Mouse (Mus musculus): ENCODE measurements at regions not wholly inside any gene's neighbourhood (a gene's known extent, or its start where the extent isn't known, plus 50 kb on each side); places are given as distances from the start of the nearest gene placed in this dataset.

- peak; percentile 16 to 25 for DNase-seq (ENCODE audit: low spot score in 2 of 2)
These were observed 77.8 kb downstream of the Rpia start for GRCm38 (mm10) chr6:70714239-70714638.

DNA sequence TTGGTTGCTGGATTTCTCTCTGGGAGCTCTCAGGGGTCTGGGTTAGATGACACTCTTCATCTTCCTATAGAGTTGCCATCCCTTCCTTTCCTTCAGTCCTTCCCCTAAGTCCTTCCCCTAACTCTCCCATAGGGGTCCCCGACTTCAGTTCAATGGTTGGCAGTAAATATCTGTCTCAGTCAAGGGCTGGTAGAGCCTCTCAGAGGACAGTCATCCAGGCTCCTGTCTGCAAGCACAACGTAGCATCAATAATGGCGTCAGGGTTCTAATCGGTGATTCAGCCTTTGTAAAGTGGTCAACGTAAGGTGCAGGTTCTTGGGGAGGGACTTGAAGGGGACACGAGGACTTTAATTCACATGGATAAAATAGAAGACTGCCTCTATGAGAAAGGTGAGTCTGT is 78.4 kb downstream of the Rpia start:
- DNase-seq (ENCODE audit: low spot score in 2 of 2) = no peak

DNA sequence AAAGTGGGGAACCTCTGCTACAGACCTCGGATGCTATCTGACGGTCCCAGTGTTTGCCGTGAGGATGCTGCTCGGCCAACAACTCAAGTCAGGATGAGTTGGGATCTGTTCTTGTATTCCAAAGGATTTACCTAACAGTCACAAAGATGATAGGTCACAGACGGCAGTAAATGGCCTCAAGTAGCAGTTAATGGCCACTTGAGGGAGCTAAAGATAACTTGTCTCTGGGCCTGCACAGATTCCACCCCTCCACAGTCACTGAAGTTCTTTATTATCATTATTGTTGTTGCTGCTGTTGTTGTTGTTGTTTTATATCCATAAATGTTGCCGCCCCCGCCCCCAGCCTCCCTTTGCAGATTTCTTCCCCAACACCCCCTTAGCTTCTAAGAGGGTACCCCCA is 78.9 kb downstream of the Rpia start:
- no peak for DNase-seq (ENCODE audit: low spot score in 2 of 2)

GRCm38 (mm10) chr6:70709338-70710055 is 82.5 kb downstream of the Rpia start:
- no peak for DNase-seq (ENCODE audit: low spot score in 2 of 2)

GRCm38 (mm10) chr6:70695596-70695995 is 96.4 kb downstream of the Rpia start:
- no peak for DNase-seq (ENCODE audit: low spot score in 2 of 2)

All from gastrocnemius, adult 8-10 months (tissue).